Mouse (Mus musculus): ENCODE data around the gene Olfr304. TPM values are rescaled to one million over a fixed set of nuclear protein-coding genes. Genes with fewer than 3 reads are reported as not detected.

Olfr304 gene
- polyA plus RNA-seq, 1 experiment from 2014 or later: not detected

Other genes starting within 250 kb of the Olfr304 start
- gene Vmn2r75, start 214.9 kb downstream of the Olfr304 start, polyA plus RNA-seq (2014; fragmentation: Nextera tagmentation; extraction: Ambion mirVana): not detected in 2 replicates
- not detected in 2 replicates for gene Vmn2r76, start 140.3 kb downstream of the Olfr304 start, polyA plus RNA-seq (2014; fragmentation: Nextera tagmentation; extraction: Ambion mirVana)
- not detected in 2 replicates for gene Olfr310, start 109.5 kb downstream of the Olfr304 start, polyA plus RNA-seq (2014; fragmentation: Nextera tagmentation; extraction: Ambion mirVana)
- not detected in 2 replicates for gene Olfr309, start 73.0 kb downstream of the Olfr304 start, polyA plus RNA-seq (2014; fragmentation: Nextera tagmentation; extraction: Ambion mirVana)
- not detected in 2 replicates for gene Olfr308, start 61.0 kb downstream of the Olfr304 start, polyA plus RNA-seq (2014; fragmentation: Nextera tagmentation; extraction: Ambion mirVana)
- not detected in 2 replicates for gene Olfr307, start 49.1 kb downstream of the Olfr304 start, polyA plus RNA-seq (2014; fragmentation: Nextera tagmentation; extraction: Ambion mirVana)
- not detected in 2 replicates for gene Olfr305, start 19.7 kb downstream of the Olfr304 start, polyA plus RNA-seq (2014; fragmentation: Nextera tagmentation; extraction: Ambion mirVana)
- not detected in 2 replicates for gene Olfr303, start 11.1 kb upstream of the Olfr304 start, polyA plus RNA-seq (2014; fragmentation: Nextera tagmentation; extraction: Ambion mirVana)
- not detected in 2 replicates for gene Olfr301, start 17.2 kb upstream of the Olfr304 start, polyA plus RNA-seq (2014; fragmentation: Nextera tagmentation; extraction: Ambion mirVana)
- gene Olfr299, start 73.3 kb upstream of the Olfr304 start, polyA plus RNA-seq (2014; fragmentation: Nextera tagmentation; extraction: Ambion mirVana): not detected in 2 replicates
- not detected in 2 replicates for gene Olfr298, start 105.8 kb upstream of the Olfr304 start, polyA plus RNA-seq (2014; fragmentation: Nextera tagmentation; extraction: Ambion mirVana)
- gene Olfr297, start 133.3 kb upstream of the Olfr304 start, polyA plus RNA-seq (2014; fragmentation: Nextera tagmentation; extraction: Ambion mirVana): not detected in 2 replicates
- not detected in 2 replicates for gene Olfr295, start 197.2 kb upstream of the Olfr304 start, polyA plus RNA-seq (2014; fragmentation: Nextera tagmentation; extraction: Ambion mirVana)
- gene Olfr294, start 230.0 kb upstream of the Olfr304 start, polyA plus RNA-seq (2014; fragmentation: Nextera tagmentation; extraction: Ambion mirVana): not detected in 2 replicates